Mouse (Mus musculus): ENCODE results near the gene Gm1527. TPM values are rescaled to one million over a fixed set of nuclear protein-coding genes. Genes with fewer than 3 reads are reported as not detected.

The Gm1527 gene
- not detected for polyA plus RNA-seq (2014; fragmentation: Illumina TruSeq; extraction: RNeasy Lipid Tissue Mini Kit (QIAGEN cat#74804); ENCODE audit: low replicate concordance)

DNA sequence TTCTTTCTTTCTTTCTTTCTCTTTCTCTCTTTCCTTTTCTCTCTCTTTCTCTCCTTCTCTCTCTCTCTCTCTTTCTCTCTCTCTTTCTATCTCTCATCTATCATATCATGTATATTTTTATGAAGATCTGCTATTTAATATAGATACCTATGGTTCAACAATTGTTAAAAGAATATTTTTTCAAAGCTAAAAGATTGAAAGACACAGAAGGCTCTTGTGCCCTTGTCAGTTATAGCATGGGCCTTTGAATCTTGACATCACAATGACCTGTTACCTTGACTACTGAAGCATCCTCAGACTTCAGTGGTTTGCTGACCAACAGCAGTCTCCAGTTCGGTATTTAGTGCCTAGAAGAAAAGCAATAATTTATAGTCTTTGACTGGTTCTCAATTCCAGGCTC, at the start of gene Gm1527:
Gene Gm1527 (plus strand): TSS at position 301 of the 400 bp plus-strand sequence.

Other genes with a start within 250 kb of the Gm1527 start
- 776 TPM for gene Slc2a2, start 194.7 kb upstream of the Gm1527 start, polyA plus RNA-seq (2014; fragmentation: Illumina TruSeq; extraction: RNeasy Lipid Tissue Mini Kit (QIAGEN cat#74804); ENCODE audit: low replicate concordance)
- gene Eif5a2, start 111.3 kb upstream of the Gm1527 start, polyA plus RNA-seq (2014; fragmentation: Illumina TruSeq; extraction: RNeasy Lipid Tissue Mini Kit (QIAGEN cat#74804); ENCODE audit: low replicate concordance), result 3.9 TPM
- 487 TPM for gene Rpl22l1, start 87.2 kb upstream of the Gm1527 start, polyA plus RNA-seq (2014; fragmentation: Illumina TruSeq; extraction: RNeasy Lipid Tissue Mini Kit (QIAGEN cat#74804); ENCODE audit: low replicate concordance)
- gene Egfem1, start 189.4 kb downstream of the Gm1527 start, polyA plus RNA-seq (2014; fragmentation: Illumina TruSeq; extraction: RNeasy Lipid Tissue Mini Kit (QIAGEN cat#74804); ENCODE audit: low replicate concordance), result not detected

Measured in small intestine, adult 10 weeks (tissue).